Mouse (Mus musculus) lung, embryonic 16.5 days (tissue): ENCODE data around the gene Lrmda. TPM values are rescaled to one million over a fixed set of nuclear protein-coding genes. Genes with fewer than 3 reads are reported as not detected.

Experiments
- ATAC-seq: fragments of 200-750 bp; cut with Nextera tagmentation; 2 replicates; pipeline ENCODE4 v1.8.0; 2017; ENCODE audit warnings: low read depth, mild to moderate bottlenecking, moderate library complexity
- H3K27ac ChIP-seq: fragments of 300-500 bp; sonication (generic); 2 replicates; pipeline ENCODE4 v1.5.1; 2014; ENCODE audit warnings: mild to moderate bottlenecking, control low read depth, low read length
- H3K27me3 ChIP-seq: fragments of 300-500 bp; sonication (generic); 2 replicates; pipeline ENCODE4 v1.6.1; 2014; ENCODE audit warnings: low read depth, low read length, mixed read lengths; ENCODE audit not compliant: control insufficient read depth, insufficient read depth
- H3K36me3 ChIP-seq: fragments of 300-500 bp; sonication (generic); 2 replicates; pipeline ENCODE4 v1.6.1; 2014; ENCODE audit warnings: low read length; ENCODE audit not compliant: control insufficient read depth, insufficient read depth
- H3K4me1 ChIP-seq: fragments of 300-500 bp; sonication (generic); replicated peaks from 2 replicates; pipeline ENCODE4 v1.6.1; 2014; ENCODE audit warnings: low read length, mixed read lengths; ENCODE audit not compliant: control insufficient read depth, insufficient read depth
- H3K4me2 ChIP-seq: fragments of 300-500 bp; sonication (generic); 2 replicates; pipeline ENCODE4 v1.6.1; 2014; ENCODE audit warnings: low read depth, low read length, control low read depth
- H3K4me3 ChIP-seq: fragments of 300-500 bp; sonication (generic); 2 replicates; pipeline ENCODE4 v1.5.1; 2014; ENCODE audit warnings: mild to moderate bottlenecking, low read length, control low read depth
- H3K9ac ChIP-seq: fragments of 300-500 bp; sonication (generic); 2 replicates; pipeline ENCODE4 v1.6.1; 2014; ENCODE audit warnings: low read length, control low read depth
- H3K9me3 ChIP-seq: fragments of 300-500 bp; sonication (generic); 2 replicates; pipeline ENCODE4 v1.6.1; 2016; ENCODE audit warnings: low read length; ENCODE audit not compliant: control insufficient read depth
- WGBS: fragments of 180-500 bp; shearing (Covaris S2); extraction: QIAGEN DNeasy Blood & Tissue Kit; methylation state at CpG from one replicate; pipeline ENCODE4 v1.1.7; 2014; 5-methylcytosine and 5-hydroxymethylcytosine counted together
- polyA plus RNA-seq: library from polyadenylated mRNA; unstranded; fragments of >200 nt; fragmentation: Nextera tagmentation; extraction: Ambion mirVana; gene quantifications from 2 replicates; pipeline ENCODE4 v1.2.1, GENCODE M21; 2015

Gene Lrmda
- polyA plus RNA-seq, 1 experiment from 2014 or later, result 1.2 TPM

DNA sequence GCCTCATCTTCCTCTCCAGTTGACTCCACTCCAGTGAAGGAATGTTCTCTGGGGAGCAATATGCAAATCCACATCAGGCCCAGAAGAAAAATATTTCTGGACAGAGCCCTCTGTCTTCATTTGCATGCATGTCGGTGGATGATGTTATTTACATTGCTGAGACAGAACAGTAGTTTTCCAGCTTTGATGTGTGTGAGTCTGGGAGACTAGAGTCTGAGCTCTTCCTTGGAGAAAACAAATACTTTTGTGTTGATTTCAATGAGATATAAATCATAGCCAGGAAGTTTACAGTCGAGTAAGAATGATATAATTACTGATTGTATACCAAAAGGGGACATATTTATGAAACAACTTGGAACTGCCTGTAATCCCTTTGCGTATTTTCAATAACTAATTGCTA is 415.9 kb downstream of the Lrmda start:
- Histone ChIP-seq H3K9me3 (no peaks in the 10 kb centered on the region), H3K4me3 (no peak overlapping the region), H3K4me2 (no peak overlapping the region), H3K9ac (no peak overlapping the region), H3K27me3 (no peaks in the 10 kb centered on the region), H3K4me1 (peaks cover 8% of the 10 kb centered on the region), H3K36me3 (no peaks in the 10 kb centered on the region), H3K27ac (no peak overlapping the region)
- peak; percentile 69 for ATAC-seq
- 31% methylated on average over 3 of the region's 3 CpGs for WGBS

GRCm38 (mm10) chr14:22435860-22436377 is 416.4 kb downstream of the Lrmda start:
- Histone ChIP-seq H3K4me1 (peaks cover 11% of the 10 kb centered on the region), H3K27me3 (no peaks in the 10 kb centered on the region; the same call in 1 of the 2 replicates), H3K27ac (no peak overlapping the region), H3K4me2 (no peak overlapping the region), H3K36me3 (no peaks in the 10 kb centered on the region), H3K4me3 (no peak overlapping the region), H3K9ac (no peak overlapping the region), H3K9me3 (no peaks in the 10 kb centered on the region)
- WGBS, result 44% methylated on average over 4 of the region's 4 CpGs
- peak; percentile 20; the same call in 1 of the 2 replicates for ATAC-seq

DNA sequence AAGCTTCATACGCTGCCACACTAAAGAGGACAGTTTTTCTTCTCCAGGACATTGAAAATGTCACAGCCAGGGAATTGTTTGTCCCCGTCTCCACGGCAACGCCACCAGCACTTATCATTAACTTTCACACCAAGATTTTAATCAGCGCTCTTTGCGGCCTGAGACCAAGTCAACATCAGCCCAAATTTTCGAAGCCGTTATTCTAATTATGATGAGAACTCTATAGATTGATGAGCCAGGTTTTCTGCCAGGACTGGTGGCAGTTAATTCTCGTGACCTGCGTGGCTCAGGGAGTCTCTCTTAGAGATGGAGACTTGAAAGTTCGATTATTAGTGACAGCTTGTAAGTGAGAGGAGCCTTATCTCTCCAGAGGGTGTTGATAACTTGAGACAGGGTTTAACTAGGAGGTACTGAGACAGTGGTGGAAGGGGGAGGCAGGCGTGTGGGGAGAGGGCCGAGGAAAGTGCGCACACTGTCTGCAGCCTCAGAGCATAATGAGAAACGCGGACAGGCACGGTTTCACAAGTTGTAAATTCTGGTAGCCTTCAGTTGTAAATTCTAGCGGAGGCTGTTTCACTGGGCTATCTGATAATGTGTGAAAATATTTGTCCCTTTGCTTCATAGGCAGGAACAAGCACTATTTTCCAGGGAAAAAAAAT is 421.0 kb downstream of the Lrmda start:
- Histone ChIP-seq H3K27ac (no peak overlapping the region), H3K36me3 (no peaks in the 10 kb centered on the region), H3K9me3 (no peaks in the 10 kb centered on the region), H3K4me1 (peaks cover 12% of the 10 kb centered on the region), H3K4me2 (no peak overlapping the region), H3K9ac (no peak overlapping the region), H3K4me3 (no peak overlapping the region), H3K27me3 (no peaks in the 10 kb centered on the region; the same call in 1 of the 2 replicates)
- ATAC-seq, result no peak
- 24% methylated on average over 18 of the region's 18 CpGs for WGBS

GRCm38 (mm10) chr14:22441859-22442447 is 422.4 kb downstream of the Lrmda start:
- Histone ChIP-seq H3K36me3 (no peaks in the 10 kb centered on the region), H3K9me3 (no peaks in the 10 kb centered on the region), H3K27ac (no peak overlapping the region), H3K4me2 (no peak overlapping the region), H3K27me3 (no peaks in the 10 kb centered on the region; the same call in 1 of the 2 replicates), H3K4me3 (no peak overlapping the region), H3K9ac (no peak overlapping the region), H3K4me1 (peaks cover 10% of the 10 kb centered on the region)
- ATAC-seq, result no peak
- WGBS, result 74% methylated on average over 5 of the region's 5 CpGs

GRCm38 (mm10) chr14:22442719-22443118 is 423.2 kb downstream of the Lrmda start:
- Histone ChIP-seq H3K4me3 (no peak overlapping the region), H3K4me1 (peaks cover 10% of the 10 kb centered on the region), H3K9ac (no peak overlapping the region), H3K27me3 (no peaks in the 10 kb centered on the region; the same call in 1 of the 2 replicates), H3K9me3 (no peaks in the 10 kb centered on the region), H3K4me2 (no peak overlapping the region), H3K27ac (no peak overlapping the region), H3K36me3 (no peaks in the 10 kb centered on the region)
- WGBS, result 80% methylated on average over 5 of the region's 5 CpGs
- no peak for ATAC-seq

DNA sequence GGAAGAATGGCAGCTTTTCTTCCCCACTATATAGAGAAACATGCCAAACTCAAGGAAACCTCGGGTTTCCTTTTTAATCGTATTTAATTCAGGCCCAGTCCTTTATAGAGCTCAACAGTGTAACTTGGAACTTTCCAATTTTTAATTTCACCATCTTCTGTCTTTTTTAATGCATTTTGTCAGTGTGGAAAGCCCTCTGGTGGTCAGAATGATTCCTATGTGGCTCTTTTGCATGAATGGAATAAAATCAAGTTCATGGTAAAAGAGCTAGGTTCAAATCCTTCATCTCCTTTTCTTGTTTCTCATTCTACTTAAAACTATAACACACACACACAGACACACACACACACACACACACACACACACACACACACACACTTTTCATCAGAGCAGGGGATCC is 425.0 kb downstream of the Lrmda start:
- Histone ChIP-seq H3K36me3 (no peaks in the 10 kb centered on the region), H3K9ac (no peak overlapping the region), H3K27ac (no peak overlapping the region), H3K27me3 (no peaks in the 10 kb centered on the region; the same call in 1 of the 2 replicates), H3K9me3 (no peaks in the 10 kb centered on the region), H3K4me2 (no peak overlapping the region), H3K4me1 (peaks cover 10% of the 10 kb centered on the region), H3K4me3 (no peak overlapping the region)
- 80% methylated on average over 2 of the region's 2 CpGs for WGBS
- ATAC-seq, result no peak

GRCm38 (mm10) chr14:22445161-22445821 is 425.8 kb downstream of the Lrmda start:
- no peak overlapping the region for H3K4me3 ChIP-seq
- no peak overlapping the region for H3K4me2 ChIP-seq
- H3K27me3 ChIP-seq, result no peaks in the 10 kb centered on the region; the same call in 1 of the 2 replicates
- no peaks in the 10 kb centered on the region for H3K36me3 ChIP-seq
- WGBS, result 51% methylated on average over 5 of the region's 5 CpGs
- H3K27ac ChIP-seq, result no peak overlapping the region
- H3K9me3 ChIP-seq, result no peaks in the 10 kb centered on the region
- no peak overlapping the region for H3K9ac ChIP-seq
- peak; percentile 82 for ATAC-seq
- peaks cover 8% of the 10 kb centered on the region for H3K4me1 ChIP-seq

GRCm38 (mm10) chr14:22445841-22446570 is 426.5 kb downstream of the Lrmda start:
- ATAC-seq, result peak; percentile 50; the same call in 1 of the 2 replicates
- H3K4me3 ChIP-seq, result no peak overlapping the region
- no peaks in the 10 kb centered on the region; the same call in 1 of the 2 replicates for H3K27me3 ChIP-seq
- no peak overlapping the region for H3K4me2 ChIP-seq
- no peaks in the 10 kb centered on the region for H3K9me3 ChIP-seq
- 49% methylated on average over 2 of the region's 2 CpGs for WGBS
- peaks cover 4% of the 10 kb centered on the region; the same call in 1 of the 2 replicates for H3K4me1 ChIP-seq
- H3K9ac ChIP-seq, result no peak overlapping the region
- no peaks in the 10 kb centered on the region for H3K36me3 ChIP-seq
- H3K27ac ChIP-seq, result 0 out of 2 replicates have a peak overlapping the region, but pooled peaks have one; percentile 15
